Mouse (Mus musculus): ENCODE measurements around the gene Ppm1a. TPM values are rescaled to one million over a fixed set of nuclear protein-coding genes. Genes with fewer than 3 reads are reported as not detected.
A peak's percentile ranks its signal among the peaks of the same experiment; 100 is the strongest.

The Ppm1a gene
- polyA plus RNA-seq, 1 experiment from 2014 or later, result 44.0 TPM

DNA sequence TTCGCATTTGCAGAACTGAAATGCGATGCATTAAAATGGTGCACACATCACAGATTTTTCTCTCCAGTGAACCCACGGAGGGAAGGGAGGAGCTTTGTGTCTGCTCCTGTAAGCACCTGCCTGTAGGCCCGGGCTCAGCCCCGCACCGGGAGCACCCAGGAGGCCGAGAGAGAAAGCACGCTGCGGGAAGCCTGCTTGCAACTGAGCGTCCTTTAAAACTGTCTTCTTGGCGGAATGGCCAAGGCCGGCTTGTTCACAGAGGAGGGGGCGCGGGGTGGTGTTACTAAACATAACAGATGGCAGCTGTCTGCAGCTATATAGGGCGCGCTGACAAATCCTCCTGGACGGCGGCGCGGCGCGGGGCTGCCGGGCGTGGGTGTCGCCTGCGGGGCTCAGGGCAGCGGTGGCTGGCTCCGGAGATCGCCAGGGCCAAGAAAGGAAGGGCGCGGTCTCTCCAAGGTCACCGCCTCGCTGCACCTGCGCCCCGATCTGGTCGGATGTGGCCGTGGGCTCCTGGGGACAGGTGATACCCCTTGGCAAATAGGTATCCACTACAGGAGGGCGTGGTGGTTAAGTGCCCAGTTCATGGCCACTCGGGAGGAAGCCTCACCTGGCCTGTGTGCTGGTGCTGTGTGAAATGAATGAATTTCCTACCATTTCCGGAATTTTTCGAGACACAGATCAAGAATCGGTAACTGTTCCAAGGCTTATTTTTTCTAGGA, 74.6 kb downstream of the Ppm1a start:
- Histone ChIP-seq H3K36me3 (ENCODE audit: poor library complexity, severe bottlenecking) (no peaks in the 10 kb centered on the region), H3K27ac (no peak overlapping the region), H3K9me3 (replicated peaks) (no peaks in the 10 kb centered on the region), H3K9ac (peak overlapping the region; percentile 60), H3K4me1 (peaks cover 11% of the 10 kb centered on the region), H3K4me3 (peak overlapping the region; percentile 36), H3K4me2 (peak overlapping the region; percentile 63), H3K27me3 (peaks cover 74% of the 10 kb centered on the region)
- 8% methylated on average over 42 of the region's 42 CpGs for WGBS
- peak; percentile 84 for ATAC-seq

DNA sequence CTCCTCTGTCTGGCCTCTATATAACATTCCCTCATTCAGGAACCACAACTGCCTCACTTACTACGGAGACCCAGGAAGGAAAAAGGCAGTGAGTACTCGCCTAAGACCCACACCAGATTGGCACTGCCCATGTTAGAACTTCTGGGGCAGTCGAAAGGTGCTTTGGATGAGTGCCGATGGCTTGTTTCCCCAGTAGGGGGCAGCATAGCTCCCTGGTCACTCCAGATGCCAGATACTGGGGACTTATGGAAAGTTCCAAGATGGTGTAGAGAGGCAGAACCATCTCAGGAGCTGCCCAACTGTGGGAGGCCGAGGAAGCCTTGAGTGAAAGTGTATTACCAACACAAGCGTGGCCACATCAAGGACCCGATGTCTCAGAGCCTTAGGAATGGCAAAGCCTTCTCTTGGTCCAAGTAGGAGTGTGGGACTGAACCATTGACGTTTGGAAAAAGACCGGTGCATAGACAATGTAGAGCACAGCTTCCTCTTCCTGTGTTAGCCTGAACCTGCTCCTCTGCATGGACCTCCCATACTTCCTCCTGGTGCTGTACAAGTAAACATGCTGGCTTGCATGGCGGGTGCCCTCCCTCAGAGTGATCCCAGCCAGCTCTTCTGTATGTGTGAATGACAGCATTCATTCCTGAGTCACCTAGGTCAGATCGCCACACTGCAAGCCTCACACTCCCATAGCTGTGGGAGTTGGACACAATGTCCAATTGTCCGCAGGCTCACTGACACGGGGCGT, 77.7 kb downstream of the Ppm1a start:
- Histone ChIP-seq H3K4me2 (no peak overlapping the region), H3K9me3 (replicated peaks) (no peaks in the 10 kb centered on the region), H3K27ac (no peak overlapping the region), H3K4me1 (peaks cover 11% of the 10 kb centered on the region), H3K27me3 (peaks cover 77% of the 10 kb centered on the region), H3K9ac (no peak overlapping the region), H3K36me3 (ENCODE audit: poor library complexity, severe bottlenecking) (no peaks in the 10 kb centered on the region), H3K4me3 (no peak overlapping the region)
- WGBS, result 70% methylated on average over 14 of the region's 14 CpGs
- no peak for ATAC-seq

DNA sequence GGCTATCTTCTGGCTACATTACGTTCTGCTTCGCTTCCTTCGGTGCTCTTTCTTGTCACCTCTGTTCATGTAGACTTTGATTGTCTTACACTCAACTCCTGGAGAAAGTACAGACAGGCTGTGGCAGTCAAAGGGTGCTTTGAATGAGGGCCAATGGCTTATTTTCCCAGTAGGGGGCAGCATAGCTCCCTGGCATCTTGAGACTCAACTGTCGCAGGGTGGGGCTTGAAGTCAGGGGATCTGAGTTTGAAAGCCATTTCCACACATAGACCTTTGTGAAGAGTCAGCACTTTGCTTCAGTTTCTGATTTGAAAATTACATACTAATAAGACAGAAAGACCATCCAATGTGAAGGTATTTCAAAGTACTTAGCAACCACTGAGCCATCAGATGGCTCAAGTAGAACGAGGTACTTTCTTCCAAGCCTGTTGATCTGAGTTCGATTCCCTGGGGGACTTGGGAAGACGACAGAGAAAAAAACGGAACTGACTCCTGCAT, 78.3 kb downstream of the Ppm1a start:
- no peak for ATAC-seq
- Histone ChIP-seq H3K27me3 (peaks cover 72% of the 10 kb centered on the region), H3K36me3 (ENCODE audit: poor library complexity, severe bottlenecking) (no peaks in the 10 kb centered on the region), H3K27ac (no peak overlapping the region), H3K9me3 (replicated peaks) (no peaks in the 10 kb centered on the region), H3K9ac (no peak overlapping the region), H3K4me1 (peaks cover 11% of the 10 kb centered on the region), H3K4me2 (no peak overlapping the region), H3K4me3 (no peak overlapping the region)
- 79% methylated on average over 8 of the region's 8 CpGs for WGBS

DNA sequence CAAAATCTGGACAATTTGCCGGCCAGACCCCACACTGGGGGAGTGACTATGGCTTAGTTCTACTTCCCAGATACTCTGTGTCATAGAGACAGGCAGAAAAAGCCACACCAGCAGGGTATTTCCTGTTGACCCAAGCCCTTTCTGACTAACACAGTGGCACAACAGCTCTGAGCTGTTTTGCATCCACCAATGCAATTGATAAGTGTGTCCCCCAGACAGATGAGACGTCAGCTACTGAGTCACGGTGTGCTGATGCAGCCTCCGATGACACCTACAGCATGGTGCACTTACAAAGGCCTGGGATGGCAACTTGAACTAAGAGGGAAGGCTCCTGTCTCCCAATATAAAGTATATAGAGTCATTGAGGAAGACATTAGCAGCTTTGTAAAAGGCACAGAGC, 80.0 kb downstream of the Ppm1a start:
- H3K4me2 ChIP-seq, result no peak overlapping the region
- no peaks in the 10 kb centered on the region for H3K36me3 ChIP-seq (ENCODE audit: poor library complexity, severe bottlenecking)
- H3K4me1 ChIP-seq, result 0 out of 2 replicates have a peak, but pooled peaks cover 3% of the 10 kb centered on the region
- no peak overlapping the region for H3K9ac ChIP-seq
- no peaks in the 10 kb centered on the region for H3K9me3 ChIP-seq (replicated peaks)
- H3K27me3 ChIP-seq, result peaks cover 58% of the 10 kb centered on the region
- ATAC-seq, result no peak
- H3K27ac ChIP-seq, result no peak overlapping the region
- H3K4me3 ChIP-seq, result no peak overlapping the region
- 87% methylated on average over 4 of the region's 4 CpGs for WGBS

DNA sequence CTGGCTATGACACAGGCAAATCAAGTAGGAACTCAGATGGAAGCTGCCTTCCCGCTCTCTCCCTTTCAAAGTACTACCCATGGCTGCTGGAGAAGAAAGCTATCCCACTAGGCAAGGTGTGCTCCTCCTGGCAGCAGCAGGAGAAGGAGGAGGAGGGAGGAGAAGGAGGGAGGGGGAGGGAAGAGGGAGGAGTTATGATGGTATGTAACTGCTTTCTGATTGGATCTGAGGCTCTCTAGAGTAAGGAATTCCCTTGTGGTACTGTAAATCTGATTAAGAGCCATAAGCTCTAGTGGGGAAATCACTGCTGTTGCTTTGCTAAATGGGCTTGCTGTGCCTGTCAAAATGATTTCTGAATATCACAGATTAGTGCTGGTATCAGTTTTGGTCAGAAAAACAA, 84.2 kb downstream of the Ppm1a start:
- no peak overlapping the region for H3K27ac ChIP-seq
- H3K27me3 ChIP-seq, result peaks cover 45% of the 10 kb centered on the region
- H3K4me3 ChIP-seq, result no peak overlapping the region
- no peak overlapping the region for H3K9ac ChIP-seq
- no peak overlapping the region for H3K4me2 ChIP-seq
- no peaks in the 10 kb centered on the region for H3K9me3 ChIP-seq (replicated peaks)
- no peaks in the 10 kb centered on the region for H3K4me1 ChIP-seq
- H3K36me3 ChIP-seq (ENCODE audit: poor library complexity, severe bottlenecking), result no peaks in the 10 kb centered on the region
- WGBS, result 91% methylated on average over 1 of the region's 1 CpGs
- no peak for ATAC-seq

DNA sequence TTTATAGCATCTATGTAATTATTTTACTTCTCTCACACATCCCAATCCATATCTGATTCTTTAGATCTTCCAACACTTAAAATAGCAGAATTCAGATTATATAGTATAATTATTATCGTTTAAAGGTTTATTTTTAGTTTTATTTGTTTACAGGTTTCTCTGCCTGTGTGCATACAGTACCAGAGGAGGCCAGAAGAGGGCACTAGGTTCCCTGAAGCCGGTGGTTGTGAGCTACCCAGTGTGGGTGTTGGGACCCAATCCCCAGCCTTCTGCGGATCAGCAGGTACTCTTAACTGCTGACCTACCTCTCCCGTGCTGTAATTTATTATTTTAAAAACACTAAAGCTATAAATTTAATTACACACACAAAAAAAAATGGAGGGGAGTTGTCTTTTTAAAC, 85.9 kb downstream of the Ppm1a start:
- Histone ChIP-seq H3K4me1 (no peaks in the 10 kb centered on the region), H3K27me3 (peaks cover 48% of the 10 kb centered on the region), H3K4me3 (no peak overlapping the region), H3K27ac (no peak overlapping the region), H3K9me3 (replicated peaks) (no peaks in the 10 kb centered on the region), H3K9ac (no peak overlapping the region), H3K4me2 (no peak overlapping the region), H3K36me3 (ENCODE audit: poor library complexity, severe bottlenecking) (no peaks in the 10 kb centered on the region)
- no peak for ATAC-seq
- WGBS, result 94% methylated on average over 4 of the region's 4 CpGs

DNA sequence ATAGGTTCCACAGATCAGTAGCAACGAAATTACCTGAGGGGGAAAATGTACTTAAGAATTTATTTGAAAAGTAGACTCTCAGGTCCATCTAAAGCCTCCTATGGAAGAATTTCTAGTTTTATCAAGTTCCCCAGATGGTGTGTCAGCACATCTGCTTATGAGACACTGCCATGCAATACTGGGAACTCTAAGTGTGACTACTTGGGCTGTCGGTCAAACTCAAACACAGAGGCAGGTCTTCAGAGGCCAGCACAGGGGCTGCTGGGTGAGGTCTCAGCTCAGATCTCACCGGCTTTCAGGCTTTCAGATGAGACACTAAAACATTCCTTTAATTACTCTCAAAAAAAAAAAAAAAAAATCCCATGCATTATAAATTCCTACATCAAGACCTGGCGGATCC, 86.3 kb downstream of the Ppm1a start:
- peaks cover 51% of the 10 kb centered on the region for H3K27me3 ChIP-seq
- H3K4me3 ChIP-seq, result no peak overlapping the region
- no peak overlapping the region for H3K9ac ChIP-seq
- H3K36me3 ChIP-seq (ENCODE audit: poor library complexity, severe bottlenecking), result no peaks in the 10 kb centered on the region
- H3K27ac ChIP-seq, result no peak overlapping the region
- no peak overlapping the region for H3K4me2 ChIP-seq
- WGBS, result 93% methylated on average over 4 of the region's 4 CpGs
- ATAC-seq, result no peak
- no peaks in the 10 kb centered on the region for H3K4me1 ChIP-seq
- no peaks in the 10 kb centered on the region for H3K9me3 ChIP-seq (replicated peaks)

DNA sequence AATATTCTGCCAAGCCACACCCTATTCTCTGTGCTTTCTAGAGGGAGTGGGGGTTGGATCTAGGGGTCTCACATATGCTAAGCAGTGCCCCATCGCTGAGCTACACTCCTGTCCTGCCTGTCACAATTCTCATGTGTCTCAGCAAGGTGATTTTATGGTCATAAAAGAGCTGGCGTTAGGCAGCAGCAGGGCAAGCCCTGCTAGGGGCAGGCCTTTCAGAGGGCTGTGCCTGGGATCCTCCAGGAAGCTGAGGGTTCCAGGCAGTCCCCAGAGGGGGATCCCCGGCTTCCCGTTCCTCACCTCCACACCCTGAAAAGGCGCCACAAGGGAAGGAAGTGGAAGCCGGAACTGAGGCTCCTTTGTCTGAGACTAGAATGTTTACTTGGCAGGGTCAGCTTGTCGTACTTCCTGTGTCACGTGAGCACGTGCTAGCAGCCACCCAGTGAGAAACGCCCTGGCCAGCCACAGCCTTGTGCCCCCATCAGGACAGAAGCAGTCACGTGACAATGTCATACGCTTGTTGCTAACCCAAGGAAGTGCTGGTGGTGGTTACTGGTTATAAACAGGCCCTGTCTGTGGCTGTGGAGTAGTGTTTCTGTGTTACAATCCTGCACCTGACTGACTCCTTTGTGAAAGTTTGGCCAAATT, 86.8 kb downstream of the Ppm1a start:
- Histone ChIP-seq H3K4me3 (no peak overlapping the region), H3K27ac (no peak overlapping the region)

DNA sequence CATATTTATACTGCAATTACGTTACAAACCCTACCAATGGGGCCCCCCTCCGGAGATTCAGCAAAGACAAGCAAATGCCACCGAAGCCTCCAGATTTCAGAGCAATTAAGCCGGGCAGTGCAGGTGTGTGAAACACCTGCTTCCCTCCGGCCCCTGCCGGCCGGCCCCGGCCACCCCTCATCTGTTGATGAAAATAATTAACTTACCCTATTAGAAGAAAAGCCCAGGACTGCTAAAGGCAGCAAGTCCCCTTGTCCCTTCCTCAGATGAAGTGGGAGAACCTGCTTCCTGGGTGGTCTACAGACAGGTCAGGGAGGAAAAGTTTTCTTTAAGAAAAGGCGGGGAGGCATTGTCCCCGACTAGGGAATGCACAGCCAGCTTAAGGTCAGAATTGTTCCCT, 88.7 kb downstream of the Ppm1a start:
- H3K36me3 ChIP-seq (ENCODE audit: poor library complexity, severe bottlenecking), result no peaks in the 10 kb centered on the region
- 13% methylated on average over 10 of the region's 10 CpGs for WGBS
- H3K4me3 ChIP-seq, result no peak overlapping the region

More for the DNA sequence above, 86.8 kb downstream of the Ppm1a start:
- peaks cover 53% of the 10 kb centered on the region for H3K27me3 ChIP-seq
- H3K4me1 ChIP-seq, result no peaks in the 10 kb centered on the region
- H3K36me3 ChIP-seq (ENCODE audit: poor library complexity, severe bottlenecking), result no peaks in the 10 kb centered on the region
- peak overlapping the region; percentile 41 for H3K4me2 ChIP-seq
- no peaks in the 10 kb centered on the region for H3K9me3 ChIP-seq (replicated peaks)
- H3K9ac ChIP-seq, result no peak overlapping the region
- 22% methylated on average over 12 of the region's 12 CpGs for WGBS
- peak; percentile 48 for ATAC-seq

DNA sequence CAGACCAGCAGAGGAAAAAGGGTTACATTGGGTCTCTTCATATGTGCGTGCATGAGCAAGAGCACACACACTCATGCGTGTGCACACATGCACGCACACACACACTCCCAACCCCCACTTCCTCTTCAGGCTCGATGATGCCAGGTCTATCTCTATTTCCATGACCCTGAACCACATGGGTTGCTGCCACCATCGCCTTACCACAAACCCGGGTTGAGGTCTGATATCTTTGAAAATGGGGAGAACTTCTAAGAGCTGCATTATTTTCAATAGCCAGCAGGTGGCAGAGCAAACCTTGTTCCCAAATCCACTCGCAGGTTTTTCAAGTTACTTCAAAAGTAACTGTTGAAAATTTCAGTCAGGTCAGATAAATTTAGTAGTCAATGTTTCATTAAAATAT, 90.5 kb downstream of the Ppm1a start:
- Histone ChIP-seq H3K36me3 (ENCODE audit: poor library complexity, severe bottlenecking) (no peaks in the 10 kb centered on the region), H3K4me1 (no peaks in the 10 kb centered on the region), H3K9ac (no peak overlapping the region), H3K27ac (no peak overlapping the region), H3K27me3 (peaks cover 81% of the 10 kb centered on the region), H3K4me3 (no peak overlapping the region), H3K9me3 (replicated peaks) (no peaks in the 10 kb centered on the region), H3K4me2 (no peak overlapping the region)
- WGBS, result 25% methylated on average over 7 of the region's 7 CpGs
- ATAC-seq, result 0 out of 2 replicates have a peak, but pooled peaks have one; percentile 19

More for the DNA sequence above, 88.7 kb downstream of the Ppm1a start:
- Histone ChIP-seq H3K4me2 (no peak overlapping the region), H3K9me3 (replicated peaks) (no peaks in the 10 kb centered on the region), H3K9ac (no peak overlapping the region), H3K27ac (no peak overlapping the region), H3K27me3 (peaks cover 67% of the 10 kb centered on the region), H3K4me1 (no peaks in the 10 kb centered on the region)
- ATAC-seq, result no peak

All from forebrain, embryonic 13.5 days (tissue).